Mouse (Mus musculus) left cerebral cortex, postnatal 25 days (tissue): ENCODE results near the gene Asl. TPM values are rescaled to one million over a fixed set of nuclear protein-coding genes. Genes with fewer than 3 reads are reported as not detected.
"Not testable (repeated sequence)": the region's sequence is repeated elsewhere in the genome, so short reads cannot be mapped to it uniquely, and the experiment has no call there.

Experiments
- DNase-seq, 2 experiments: peaks; one replicate each; pipeline ENCODE4 v3.0.0; 2022; ENCODE audit warnings: low spot score in 2 of 2, mixed read lengths in 1 of 2
- intact Hi-C: fragments of 180-260 bp; cut with DNase I; formaldehyde crosslinking; loops from one replicate; pipeline ENCODE4 v1.15.1; 2025
- total RNA-seq, 2 experiments: library from RNA; stranded (reverse); gene quantifications; 2 replicates each; pipeline ENCODE4 v1.2.3; 2021

Gene Asl
- total RNA-seq, 2 experiments from 2014 or later: 18.8 to 19.0 TPM

DNA sequence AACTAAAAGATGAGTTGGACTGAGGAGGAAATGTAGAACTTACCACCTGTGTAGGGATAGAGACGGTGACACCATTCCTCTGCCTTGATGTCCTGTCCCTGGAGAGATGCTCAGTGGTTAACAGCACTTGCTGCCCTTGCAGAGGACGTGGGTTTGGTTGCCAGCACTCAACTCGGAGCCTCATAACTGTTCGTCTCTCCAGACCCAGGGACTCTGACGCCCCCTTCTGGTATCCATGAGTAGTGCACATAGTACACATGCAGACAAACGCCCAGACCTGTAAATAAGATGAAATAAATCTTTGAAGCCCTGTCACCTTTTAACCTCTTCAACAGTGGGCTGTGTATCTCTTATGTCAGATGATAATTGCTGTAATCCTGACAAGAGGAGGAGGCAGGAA, 18.0 kb upstream of the Asl start:
- DNase-seq: no peak
- intact Hi-C loops: no loop called here

DNA sequence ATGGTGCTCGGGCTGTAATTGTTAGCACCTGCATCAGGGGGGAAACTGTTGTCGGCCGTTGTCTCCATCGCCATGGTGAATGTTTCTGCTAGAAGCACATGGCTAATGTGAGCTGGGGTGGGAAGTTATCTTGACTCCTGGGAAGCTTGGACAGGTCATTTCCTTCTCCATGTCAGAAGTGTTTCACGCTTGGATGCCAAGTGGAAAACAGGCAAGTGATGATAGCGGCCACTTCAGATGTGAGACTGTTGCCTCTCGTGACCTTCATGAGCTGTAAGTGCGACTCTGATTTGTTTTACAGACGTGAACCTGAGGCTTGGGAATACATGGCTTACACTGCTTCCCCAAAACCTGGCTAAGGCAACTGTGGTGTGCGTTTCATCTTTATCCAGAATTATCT, 17.5 kb upstream of the Asl start:
- no peak for DNase-seq
- intact Hi-C loops: no loop called here

DNA sequence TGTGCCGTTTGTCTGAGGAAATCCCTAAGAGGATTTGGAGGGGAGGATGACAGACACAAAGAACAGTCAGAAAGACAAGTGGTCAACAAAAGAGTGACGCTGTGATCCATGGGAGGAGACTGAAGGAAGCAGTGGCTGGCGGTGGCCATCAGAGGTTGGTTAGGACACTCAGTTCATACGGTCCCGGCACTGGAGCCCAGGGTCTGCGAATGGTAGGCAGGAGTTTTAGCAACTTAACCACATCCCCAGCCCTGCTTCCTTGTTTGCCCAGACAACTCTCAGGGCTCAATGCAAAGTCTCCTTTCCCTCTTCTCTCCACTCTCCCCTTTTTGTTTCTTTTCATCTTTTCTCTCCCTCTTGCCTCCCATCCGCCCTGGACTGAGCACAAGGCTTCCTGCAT, 17.1 kb upstream of the Asl start:
- intact Hi-C loops: no loop called here
- DNase-seq: no peak

DNA sequence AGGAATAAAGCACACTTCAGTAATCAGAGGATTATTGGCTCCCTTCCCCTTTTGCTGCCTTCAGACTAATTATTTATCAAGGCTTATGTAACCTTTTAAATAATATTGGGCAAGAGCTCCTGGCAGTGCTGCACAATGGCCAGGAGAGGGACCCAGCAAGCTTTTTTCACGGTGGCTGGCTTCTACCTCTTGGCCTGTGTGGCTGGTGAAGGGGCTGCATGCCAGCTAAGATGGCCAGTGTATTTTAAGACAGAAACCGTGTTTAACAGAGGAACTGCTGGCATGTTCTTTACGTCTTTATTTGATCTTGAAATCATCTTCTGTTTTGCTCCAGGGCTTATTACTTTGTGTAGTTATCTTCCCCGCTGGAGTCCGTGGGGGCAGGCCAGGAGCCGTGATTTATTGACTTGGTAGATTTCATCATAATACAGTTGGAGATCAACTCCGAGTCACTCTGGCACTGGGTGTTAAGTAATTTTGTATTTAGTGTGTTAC, 15.2 kb upstream of the Asl start:
- peak; percentile 33 to 59 for DNase-seq
- intact Hi-C loops: loop anchor here (1.0 kb wide), 1 partner anchor 95 kb away; no protein-coding TSS in a partner anchor

DNA sequence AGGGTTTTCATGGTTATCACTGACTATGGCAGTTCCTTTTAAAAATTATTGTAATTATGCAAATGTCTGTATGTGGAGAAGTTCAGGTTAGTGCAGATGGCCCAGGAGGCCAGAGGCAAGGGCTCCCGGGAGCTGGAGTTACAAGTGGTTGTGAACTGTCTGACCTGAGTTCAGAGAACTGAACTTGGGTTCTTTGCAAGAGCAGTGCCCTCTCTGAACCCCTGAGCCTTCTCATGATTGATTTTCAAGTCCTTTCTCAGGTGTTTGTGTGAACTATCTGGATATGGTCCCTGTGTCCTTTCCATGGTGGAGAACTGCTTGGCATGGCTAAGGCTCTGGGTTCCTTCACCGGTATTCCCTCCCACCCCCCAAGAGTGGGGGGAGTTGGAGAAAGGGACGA, 14.7 kb upstream of the Asl start:
- no peak for DNase-seq
- intact Hi-C loops: loop anchor here (1.0 kb wide), 1 partner anchor 96 kb away; no protein-coding TSS in a partner anchor

DNA sequence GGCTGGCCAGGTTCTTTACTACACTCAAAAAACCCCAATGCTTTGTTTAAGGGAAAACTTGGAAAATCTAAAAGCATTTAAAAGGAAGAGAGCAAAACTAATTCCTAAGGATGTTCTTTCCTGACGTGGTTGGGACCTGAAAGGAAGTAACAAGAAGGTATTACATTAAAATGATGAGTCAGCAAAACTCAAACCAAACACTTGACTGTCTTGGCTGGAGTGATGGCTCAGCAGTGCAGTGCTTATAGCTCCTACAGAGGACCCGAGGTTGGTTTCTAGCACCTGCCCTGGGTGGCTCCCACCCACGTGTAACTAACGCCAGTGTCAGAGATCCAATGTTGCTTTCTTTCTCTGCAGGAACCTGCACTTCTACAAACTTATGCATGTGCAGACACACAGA, 12.2 kb upstream of the Asl start:
- intact Hi-C loops: no loop called here
- DNase-seq: no peak

DNA sequence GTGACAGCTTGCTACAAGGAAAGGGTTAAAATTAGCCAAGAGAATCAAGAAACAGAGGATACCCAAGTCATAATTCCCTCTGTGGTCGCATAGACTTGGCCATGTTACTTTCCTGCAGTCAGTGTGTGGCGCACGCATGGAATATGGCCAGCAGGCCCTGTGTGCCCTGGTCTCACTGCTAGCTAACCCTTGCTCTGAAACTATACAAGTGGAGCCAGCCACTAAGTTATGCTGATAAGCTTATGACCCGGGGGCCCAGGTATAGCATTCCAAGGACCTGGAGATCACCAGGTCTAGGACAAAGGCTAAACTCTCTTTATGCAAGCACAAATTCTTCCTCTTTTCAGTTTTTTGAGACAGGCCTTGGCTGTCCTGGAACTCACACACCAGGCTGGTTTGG, 11.8 kb upstream of the Asl start:
- intact Hi-C loops: no loop called here
- DNase-seq: no peak

DNA sequence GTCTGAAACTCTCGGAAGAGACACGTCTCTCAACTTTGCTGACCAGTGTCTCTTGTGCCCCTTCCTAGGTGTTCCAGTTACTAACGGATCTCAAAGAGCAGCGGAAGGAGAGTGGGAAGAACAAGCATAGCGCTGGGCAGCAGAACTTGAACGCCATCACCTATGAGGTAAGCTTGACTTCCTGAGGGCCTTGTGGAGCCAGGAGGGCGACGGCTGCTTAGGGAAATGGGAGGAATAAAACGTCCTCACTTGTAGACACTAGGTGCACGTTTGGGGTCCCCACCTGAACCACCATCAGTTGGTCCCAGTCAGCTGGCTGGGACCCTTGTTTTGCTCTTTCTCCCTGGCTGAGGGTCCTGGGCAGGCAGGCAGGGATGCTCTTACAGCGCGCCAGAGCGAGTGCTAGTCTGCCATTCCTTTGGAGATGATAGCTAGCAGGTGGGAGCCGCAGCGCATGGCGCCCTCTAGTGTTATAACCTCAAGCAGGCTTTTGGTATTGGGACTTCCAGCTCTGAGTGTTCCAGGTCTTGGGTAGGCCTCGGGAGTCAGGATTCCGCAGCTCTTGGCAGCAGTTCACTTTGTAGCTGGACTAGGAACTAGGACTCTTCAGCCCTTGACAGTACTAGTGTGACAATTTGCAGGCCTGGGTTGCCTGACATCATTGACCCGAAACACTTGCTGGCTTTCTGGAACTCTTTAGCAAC, 8.9 kb upstream of the Asl start:
- peak; percentile 53 to 70 for DNase-seq
- intact Hi-C loops: loop anchor here (5.0 kb wide), 1 partner anchor 36 kb away; the partner anchor contains the start of gene Gusb

DNA sequence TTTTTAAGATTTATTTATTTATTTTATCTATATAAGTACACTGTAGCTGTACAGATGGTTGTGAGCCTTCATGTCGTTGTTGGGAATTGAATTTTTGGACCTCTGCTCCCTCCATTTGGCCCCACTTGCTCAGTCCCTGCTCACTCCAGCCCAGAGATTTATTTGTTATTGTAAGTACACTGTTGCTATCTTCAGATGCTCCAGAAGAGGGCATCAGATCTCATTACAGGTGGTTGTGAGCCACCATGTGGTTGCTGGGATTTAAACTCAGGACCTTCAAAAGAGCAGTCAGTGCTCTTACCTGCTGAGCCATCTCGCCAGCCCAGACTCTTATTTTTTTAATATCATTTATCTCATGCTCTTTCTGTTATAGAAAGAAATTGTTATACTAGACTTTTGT, 7.3 kb upstream of the Asl start:
- not testable (repeated sequence) for DNase-seq
- intact Hi-C loops: loop anchor here (5.0 kb wide), 1 partner anchor 34 kb away; the partner anchor contains the start of gene Gusb

DNA sequence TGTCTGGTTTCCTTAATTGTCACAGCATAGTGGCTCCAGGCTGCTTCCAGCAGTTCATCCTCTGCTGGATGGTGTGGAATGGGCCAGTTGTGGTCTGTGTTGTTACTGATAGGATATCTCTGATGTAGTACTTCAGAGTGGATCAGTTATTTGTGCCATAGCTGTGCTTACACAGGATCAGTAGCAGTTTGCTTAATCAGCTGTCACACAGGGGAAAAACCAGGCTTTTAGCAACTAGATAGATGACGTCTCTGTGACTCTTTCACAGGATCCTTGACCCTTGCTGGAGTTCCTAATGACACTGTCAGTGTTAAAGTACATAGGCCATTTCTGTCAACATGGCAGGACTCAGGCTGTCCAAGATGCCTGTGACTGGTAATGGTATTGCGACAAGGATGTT, 4.8 kb upstream of the Asl start:
- intact Hi-C loops: no loop called here
- DNase-seq: no peak

DNA sequence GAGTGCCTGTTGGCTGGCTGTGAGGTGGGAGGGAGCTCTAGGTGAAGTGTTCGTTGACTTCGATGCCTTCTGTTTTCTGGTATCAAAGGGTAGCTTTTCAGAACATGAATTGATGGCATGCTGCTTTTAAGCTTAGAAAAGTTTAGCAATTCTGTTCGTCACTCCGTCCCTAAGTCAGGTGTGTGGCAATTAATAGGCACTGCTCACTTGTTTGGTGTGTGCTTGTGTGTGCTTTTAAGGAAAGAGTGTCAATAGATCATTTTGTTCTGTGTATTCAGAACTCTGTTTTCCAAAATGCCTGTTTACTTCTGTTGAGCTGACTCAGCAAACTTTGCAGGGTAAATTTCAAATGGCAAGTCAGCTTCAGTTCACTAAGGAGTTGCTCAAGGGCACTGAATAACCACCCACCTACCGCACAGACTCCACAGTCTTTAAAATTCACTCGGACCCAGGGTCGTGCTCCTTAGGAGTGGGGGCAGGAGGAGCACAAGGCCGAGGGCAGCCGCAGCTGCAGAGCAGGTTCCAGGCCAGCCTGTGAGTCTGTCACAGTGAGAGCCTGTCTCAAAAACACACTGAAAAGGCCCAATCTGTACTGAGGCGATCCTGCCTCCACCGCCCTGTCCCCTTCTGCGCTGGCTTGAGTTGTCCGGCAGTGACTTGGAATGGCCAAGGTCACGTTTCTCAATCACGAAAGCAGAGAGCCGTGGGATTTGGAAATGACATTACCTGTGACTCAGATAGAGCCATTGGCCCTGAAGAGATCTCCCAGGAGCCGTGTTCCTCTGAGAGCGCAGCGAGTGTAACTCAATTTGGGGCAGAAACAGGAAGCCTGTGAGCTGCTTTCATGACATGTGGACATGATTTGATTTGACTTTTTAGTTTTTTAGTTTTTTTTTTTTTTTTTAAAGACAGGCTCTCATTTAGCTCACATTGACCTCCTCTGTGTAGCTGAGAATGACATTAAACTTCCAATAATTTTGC, 2.7 kb upstream of the Asl start:
- intact Hi-C loops: no loop called here

DNA sequence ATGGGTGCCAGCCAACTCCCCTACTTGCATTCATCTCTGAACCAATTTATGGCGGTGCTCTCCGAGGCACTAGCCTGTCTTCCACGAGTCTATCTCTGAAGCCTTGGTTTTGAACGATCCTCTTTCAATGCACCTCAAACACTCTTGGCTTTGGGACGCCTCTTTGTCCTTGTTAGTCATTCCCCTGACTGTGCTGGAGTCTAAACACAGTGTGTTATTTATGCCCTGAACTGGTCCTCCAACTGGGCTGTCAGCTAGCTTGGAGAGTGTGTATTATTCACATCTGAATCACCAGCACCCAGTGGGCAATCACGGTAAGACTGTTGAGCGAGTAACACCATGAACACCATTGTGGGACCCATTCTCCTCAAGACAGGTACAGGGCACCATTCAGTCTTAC, 1.4 kb downstream of the Asl start:
- intact Hi-C loops: no loop called here

More for the DNA sequence above, 2.7 kb upstream of the Asl start:
- DNase-seq: no peak

DNA sequence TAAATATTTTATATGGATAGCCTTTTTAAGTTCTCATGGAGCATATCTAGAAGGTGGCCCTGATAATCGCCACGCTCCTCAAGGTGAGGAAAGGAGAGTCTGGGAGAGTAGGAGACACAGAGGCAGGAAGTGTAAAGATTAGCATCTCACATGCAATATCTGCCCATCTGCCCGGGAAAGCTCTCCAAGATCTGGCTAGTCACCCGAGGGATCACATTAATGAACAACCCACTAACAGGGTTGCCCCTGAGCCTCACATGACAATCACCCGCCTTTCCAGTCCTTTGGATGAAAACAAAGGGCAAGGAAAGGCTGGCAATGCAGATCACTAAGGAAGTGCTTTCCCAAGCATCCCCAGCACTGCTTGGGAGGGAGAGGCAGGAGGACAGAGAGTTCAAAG, 1.9 kb downstream of the Asl start:
- no peak for DNase-seq
- intact Hi-C loops: no loop called here

More for the DNA sequence above, 1.4 kb downstream of the Asl start:
- DNase-seq: no peak

DNA sequence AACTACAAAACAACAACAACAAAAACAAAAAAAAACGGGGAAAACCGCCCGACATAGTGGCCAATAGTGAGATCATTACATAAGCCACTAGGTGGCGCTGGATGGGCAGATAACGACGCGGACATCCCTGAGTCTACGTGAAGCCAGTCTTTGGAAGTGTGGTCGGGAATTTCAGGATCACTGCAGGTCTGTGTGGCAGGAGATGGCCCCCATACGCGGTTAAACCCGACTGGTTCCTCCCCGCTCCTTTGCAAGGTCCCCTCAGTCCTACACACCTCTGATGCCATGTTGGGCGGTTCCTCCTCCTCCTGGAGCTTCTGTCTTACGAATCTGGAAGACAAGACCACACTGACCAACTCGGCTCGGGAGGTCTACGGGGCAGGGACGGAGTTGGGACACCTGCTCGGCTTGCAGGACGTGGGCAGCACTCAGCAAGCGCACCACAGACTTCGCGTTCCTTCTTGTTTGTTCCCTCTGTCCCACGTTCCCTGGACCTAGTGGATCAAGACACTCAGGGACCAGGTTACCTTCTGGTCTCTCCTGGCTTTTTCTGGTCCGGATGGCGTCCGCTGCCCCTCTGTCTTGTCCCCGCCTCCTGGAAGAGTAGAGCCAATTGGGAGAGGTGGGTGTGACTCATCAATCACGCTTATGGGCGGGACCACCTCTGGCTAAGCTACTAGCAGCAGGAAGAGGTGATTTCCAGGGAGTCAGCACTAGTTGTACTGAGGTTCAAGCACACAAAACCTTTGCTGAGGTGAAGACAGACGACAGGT, 5.1 kb downstream of the Asl start:
- DNase-seq: peak; percentile 80 to 81
- intact Hi-C loops: loop anchor here (1.0 to 5.0 kb wide), 3 partner anchors 115 to 138 kb away; partner anchors contain the start of gene Kctd7

DNA sequence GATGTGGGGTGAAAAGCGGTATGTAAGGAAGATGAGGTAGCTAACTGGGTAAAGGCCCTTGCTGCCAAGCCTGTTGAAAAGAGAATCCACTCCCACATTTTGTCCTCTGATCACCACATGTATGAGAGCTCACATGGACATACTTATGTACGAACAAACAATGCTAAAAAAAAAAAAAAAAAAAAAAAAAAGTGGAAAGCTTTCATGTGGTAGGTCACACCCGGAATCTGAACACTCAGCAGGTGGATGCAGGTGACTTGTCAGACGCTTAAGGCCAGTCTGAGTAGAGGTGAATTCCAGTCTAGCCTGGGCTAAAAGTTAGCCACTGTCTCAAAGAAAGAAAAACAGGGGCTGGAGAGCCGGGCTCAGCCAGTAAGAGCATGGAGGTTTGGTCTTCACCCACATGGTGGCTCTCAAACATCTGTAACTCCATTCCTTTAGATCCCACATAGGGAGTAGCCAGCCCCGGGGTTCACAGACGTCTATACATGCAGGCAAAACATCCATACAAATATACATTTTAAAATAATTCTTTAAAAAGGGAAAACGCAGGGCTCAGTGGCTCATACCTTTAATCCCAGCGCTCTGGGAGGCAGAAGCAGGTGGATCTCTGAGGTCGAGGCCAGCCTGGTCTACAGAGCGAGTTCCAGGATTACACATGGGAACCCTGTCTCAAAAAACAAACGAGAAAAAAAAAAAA, 5.8 kb downstream of the Asl start:
- intact Hi-C loops: loop anchor here (5.0 kb wide), 1 partner anchor 139 kb away; no protein-coding TSS in a partner anchor
- DNase-seq: no peak

DNA sequence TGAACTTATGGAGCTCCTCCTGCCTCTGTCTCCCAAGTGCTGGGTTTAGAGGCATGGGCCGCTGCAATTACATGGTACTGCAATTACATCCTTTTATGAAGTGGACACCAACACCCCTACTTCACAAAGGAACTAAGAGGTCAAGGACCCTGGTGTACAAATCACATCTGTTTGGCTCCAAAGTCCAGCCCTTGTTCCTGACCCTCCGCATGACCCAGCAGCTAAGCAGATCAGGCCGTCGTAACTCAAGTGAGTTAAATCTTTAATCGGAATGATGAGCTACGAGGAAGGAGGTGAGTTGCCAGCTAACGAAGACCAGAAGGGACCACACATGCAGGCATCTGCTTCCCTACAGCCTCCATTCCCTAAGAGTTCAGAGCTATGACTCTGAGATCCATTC, 6.7 kb downstream of the Asl start:
- no peak for DNase-seq
- intact Hi-C loops: loop anchor here (5.0 kb wide), 1 partner anchor 140 kb away; no protein-coding TSS in a partner anchor

DNA sequence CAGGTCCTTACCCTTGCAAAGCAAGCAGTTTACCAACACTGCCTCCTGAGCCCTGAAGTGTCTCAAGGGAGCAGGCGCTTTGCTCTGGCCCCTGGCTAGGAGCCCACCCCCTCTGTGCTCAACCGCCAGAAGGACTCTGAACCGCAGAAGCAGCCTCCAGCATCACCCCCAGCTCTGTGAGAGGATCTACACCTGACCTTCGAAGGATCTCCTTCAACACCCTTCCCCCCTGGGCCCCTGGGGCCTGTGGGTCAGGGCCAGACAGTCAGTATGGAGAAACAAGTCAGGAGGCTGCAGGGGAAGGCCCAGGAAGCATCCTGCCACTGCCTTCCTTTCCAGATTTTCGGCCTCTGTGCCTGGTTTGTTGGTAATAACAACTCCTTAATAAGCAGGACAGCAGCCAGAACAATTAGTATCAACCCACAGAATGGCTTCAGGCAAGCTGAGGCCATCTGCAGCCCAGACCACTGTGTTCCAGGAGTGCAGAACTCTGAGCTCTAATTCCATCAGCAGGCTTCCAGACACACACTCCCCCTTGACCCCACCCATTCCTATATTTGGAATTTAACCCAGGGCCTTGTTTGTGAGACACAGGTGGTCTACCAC, 7.6 kb downstream of the Asl start:
- intact Hi-C loops: loop anchor here (5.0 kb wide), 1 partner anchor 141 kb away; no protein-coding TSS in a partner anchor
- DNase-seq: no peak

DNA sequence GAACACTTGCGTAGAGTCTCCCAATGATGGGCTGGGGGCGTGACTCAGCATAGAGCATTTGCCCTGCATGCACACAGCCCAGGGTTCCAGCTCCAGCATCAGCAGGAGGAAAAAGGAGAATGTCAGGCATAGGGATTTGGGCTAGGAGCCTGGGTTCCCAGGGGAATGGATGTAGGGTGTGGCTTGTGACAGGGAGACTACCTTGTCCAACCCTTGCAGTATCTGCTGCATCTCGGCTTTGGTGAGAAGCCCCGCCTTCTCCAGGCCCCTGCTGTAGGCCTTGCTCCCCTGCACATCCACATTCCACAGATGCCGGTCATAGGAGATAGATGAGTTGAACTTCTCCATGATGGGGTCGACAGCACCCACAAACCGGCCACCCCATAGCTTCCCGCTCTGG, 9.6 kb downstream of the Asl start:
- no peak for DNase-seq
- intact Hi-C loops: no loop called here
